Mouse (Mus musculus): ENCODE measurements around the gene Pomc.
A peak's percentile ranks its signal among the peaks of the same experiment; 100 is the strongest.
"Not testable (repeated sequence)": the region's sequence is repeated elsewhere in the genome, so short reads cannot be mapped to it uniquely, and the experiment has no call there.

Gene Pomc

DNA sequence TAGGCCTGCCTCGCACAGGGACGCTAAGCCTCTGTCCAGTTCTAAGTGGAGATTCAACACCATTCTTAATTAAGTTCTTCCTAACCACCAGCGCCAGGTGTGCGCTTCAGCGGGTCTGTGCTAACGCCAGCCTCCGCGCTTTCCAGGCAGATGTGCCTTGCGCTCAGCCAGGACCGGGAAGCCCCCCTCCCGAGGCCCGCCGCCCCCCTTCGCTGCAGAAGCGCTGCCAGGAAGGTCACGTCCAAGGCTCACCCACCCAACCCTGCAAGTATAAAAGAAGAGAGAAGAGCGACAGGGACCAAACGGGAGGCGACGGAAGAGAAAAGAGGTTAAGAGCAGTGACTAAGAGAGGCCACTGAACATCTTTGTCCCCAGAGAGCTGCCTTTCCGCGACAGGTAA, at the start of gene Pomc:
Gene Pomc, plus strand, starts transcription at position 301 of the 400 bp plus-strand sequence.
- DNase-seq (ENCODE audit: low spot score): no peak

DNA sequence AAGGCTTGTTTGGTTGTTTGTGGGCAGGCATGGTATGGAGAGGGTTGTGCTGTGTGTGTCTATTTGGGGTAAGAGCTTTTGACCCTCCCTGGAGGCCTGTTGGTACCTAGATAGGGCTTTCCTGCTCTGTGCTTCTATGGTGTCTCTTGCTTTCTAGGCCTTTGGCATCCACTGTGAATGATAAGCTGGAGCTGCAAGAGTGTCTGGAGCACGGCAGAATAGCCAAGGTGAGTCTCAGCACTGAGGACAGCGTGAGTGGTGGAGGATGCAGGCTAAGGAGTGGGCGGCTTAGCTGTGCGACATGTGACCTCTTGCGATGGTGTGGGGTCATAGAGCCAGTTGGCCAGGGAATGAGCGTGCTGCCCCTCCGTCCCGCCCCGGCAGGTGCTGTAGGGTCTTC, 49.3 kb upstream of the Pomc start:
- DNase-seq (ENCODE audit: low spot score): no peak

DNA sequence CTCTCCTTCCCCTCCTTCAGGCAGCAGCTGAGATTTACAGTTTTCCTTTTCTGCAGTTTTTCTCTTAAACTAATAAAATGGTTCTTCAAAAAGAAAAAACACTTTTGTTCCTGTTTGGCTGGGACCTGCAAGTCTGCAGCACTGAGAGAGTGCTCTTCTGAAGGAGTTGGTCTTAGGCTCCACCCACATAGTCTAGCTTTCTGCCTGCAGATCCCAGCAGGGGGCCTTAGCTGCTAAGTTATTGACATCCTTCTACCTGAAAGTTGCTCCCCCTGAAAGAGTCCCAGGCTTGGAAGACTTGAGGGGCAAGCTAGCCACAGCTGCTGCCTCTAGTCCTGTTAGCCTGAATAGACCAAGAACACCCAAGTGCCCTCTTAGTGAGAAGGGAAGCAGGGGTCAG, 48.4 kb upstream of the Pomc start:
- no peak for DNase-seq (ENCODE audit: low spot score)

DNA sequence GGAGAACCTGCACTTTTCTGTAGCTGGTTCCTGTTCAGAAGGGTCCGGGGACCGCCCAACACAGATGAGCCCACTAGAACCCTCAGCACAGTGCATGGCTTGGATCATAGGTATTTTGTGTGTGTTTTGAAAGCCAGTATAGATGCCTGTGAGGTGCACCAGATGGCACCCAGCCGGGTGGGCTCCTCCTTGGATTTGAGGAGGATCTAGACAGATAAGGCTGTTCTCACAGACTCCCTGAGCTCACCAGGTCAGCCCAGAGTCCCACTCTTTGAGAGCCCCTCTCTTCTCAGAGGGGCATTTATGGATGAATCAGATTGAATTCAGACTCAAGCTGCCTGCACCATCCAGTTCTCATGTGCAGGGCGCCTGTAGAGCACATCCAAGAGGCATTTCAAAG, 47.7 kb upstream of the Pomc start:
- DNase-seq (ENCODE audit: low spot score): no peak

DNA sequence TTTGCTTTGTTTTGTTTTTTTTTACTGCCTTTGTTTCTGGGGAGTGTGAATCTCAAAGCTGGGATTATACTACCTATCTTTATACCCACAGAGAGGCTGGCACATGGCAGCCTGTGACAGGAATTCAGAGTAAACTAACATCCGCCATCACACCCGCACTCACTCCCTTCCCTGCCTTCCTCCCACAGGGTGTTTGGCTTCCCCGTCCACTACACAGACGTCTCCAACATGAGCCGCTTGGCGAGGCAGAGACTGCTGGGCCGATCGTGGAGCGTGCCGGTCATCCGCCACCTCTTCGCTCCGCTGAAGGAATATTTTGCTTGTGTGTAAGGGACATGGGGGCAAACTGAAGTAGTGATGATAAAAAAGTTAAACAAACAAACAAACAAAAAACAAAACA, 47.3 kb upstream of the Pomc start:
- no peak for DNase-seq (ENCODE audit: low spot score)

DNA sequence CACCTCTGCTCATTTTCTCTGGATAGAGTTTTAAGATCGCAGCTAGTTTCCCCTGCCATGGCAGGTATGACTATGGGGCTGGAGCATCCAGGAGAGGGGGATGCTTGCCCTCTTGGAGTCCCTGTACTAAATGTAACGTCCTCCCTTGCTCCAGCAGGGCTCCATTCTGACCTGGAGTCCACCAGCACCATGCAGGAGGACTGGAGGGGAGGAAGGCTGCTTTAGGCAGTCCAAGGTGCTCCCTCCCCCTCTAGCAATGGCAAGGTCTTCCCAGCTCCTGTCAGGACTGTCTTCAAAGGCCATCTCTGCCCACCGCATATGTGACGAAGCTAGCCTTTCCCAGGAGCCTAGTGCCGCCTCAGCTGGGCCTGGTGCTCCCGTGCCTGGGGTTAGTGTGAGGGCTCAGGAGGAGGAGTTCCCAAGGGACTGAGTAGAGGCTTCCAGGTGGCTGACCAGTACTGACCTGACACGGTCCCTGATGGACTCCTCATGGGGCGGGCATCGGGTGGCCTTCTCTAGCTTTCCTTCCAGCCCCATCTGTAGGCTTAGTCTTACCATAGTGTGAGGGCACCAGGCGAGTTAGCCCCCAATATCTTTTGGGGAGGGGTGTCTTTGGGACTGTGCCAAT, 44.2 kb upstream of the Pomc start:
- DNase-seq (ENCODE audit: low spot score): no peak

DNA sequence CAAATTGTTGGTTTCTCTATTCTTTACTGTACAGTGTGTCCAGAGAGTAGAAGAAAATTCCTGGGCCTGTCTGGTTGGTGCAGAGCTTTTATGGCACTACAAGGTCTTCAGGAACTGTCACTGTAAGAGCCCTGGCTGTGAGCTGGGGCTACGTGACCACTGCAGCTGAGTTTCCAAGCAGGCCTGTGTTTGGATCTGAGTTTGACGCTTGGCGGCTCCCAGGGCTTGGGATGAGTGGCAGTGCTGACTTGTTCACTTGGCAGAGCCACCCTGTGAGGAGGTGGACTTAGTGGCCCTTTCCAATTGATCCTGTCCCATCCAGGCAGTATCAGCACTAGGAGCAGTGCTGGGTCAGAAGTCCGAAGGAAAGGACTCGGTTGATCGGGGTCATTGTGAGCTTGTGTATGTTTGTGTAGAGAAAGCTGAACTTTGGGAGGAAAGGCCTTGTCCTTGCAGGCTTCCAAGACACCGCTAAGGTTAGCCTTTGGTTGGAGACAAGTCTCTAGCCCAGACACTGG, 42.9 kb upstream of the Pomc start:
- no peak for DNase-seq (ENCODE audit: low spot score)

DNA sequence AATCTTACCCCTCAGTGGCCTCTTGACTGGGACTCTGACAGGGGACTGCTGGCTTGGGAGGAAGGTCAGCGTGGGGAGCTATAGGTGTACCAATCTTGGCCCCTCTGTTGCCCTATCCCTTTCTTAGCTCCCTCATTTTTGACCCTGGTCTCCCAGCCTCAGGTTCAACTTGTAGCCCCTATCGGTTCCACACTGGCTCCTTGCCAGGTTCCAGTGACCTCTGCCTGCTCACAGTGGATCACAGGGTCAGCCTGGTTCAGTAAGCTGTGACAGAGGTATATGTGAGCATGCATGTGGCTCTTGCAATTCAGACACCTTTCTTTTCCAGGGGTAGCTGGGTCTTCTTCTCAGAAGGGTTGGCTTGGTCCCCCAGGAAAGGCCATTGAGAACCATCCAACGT, 38.9 kb upstream of the Pomc start:
- no peak for DNase-seq (ENCODE audit: low spot score)

DNA sequence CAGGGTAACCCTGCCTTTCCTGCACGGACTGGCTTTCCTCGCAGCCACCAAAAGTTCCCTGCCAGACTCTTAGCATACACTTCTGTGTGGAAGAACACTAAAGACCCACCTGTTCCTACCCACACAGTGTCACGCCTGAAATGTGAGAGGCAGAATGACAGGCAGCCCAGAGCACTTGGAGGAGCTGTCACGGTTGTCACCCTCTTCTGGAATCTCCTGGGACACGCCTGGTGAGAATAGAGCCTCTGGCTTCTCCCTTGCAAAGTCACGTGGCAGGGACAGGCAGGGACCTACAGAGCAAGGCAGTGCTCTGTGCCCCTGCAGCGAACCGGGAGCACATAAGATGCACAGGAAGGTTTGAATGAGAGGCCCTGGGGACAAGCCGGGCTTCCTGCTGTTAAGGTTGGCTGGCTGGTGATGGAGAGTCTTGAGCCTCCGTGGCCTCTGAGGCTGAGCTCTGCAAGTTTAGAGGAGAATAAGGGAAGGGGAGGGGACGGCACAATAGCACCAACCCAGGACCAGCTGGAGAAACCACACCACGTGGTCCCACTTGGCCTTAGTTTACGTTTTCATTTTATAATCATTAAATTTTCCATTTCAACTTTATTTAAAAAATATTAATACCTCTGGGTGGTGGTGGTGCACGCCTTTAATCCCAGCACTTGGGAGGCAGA, 36.9 kb upstream of the Pomc start:
- peak; percentile 18 for DNase-seq (ENCODE audit: low spot score)

DNA sequence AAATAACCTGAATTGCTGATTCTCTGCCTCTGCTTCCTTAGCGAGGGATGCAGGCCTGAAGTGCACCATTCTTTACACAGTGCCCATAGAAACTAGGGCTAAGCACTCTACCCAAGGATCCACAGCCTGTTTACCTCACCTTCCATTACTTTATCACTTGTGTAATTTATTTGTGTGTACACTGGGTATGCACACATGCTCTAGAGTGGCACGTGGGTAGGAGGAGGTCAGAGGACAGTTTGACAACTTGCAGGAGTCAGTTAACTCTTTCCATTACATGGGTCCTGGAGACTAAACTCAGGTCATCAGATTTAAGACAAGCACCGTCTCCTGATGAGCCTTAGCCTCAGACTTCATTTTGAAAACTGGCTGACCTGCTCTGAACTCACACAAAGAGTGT, 36.2 kb upstream of the Pomc start:
- no peak for DNase-seq (ENCODE audit: low spot score)

DNA sequence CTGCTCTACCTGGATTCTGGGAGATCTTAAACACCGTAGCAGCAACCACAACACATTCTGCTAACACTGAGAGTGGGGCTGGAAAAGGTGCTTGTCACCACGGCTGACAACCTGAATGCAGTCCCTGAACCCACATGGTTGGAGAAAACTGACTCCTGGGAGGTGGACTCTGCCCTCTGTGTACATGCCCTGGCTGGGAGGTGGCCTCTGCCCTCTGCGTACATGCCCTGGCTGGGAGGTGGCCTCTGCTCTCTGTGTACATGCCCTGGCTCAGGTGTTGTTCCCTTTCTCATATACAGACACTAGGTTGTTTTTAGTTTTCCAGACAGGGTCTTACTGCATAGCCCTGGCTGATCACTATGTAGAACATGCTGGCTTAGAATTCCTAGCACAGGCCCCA, 35.3 kb upstream of the Pomc start:
- no peak for DNase-seq (ENCODE audit: low spot score)

DNA sequence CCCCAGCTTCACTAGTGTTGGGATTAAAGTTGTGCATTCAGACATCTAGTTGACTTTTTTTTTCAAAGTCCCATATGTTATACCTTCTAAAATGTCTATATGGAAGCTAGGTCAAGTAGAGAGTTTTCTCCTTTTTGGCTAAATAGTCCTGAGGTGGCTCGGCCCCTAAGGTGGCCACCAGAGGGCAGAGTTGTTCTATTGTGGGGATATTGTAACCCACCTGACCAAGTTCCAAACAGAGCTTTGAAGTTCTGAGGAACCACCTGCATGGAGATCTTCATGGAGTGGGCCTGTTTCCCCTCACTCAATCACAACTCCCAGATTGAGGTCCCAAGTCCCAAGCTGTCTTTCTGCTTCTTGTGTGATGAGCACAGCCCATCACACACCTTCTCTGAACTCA, 28.6 kb upstream of the Pomc start:
- DNase-seq (ENCODE audit: low spot score): peak; percentile 80

DNA sequence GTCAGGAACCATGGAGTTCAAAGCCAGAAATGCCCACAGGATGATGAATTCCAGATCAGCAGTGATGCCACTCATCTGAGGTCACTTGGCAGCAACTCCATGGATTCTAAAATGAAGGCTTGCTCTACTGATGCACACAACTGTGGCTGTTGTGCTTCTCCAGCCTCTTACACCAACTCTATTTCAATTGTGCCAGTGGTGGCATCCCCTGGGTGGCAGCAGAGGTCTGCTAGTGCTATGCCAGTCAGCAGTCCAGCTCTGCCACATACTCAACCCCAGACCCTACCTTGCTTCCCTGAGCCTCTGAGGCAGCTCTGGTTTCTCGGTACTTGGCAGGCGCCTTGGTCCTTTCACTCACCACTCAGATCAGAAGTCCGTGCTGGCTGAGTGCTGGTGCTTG, 25.9 kb upstream of the Pomc start:
- no peak for DNase-seq (ENCODE audit: low spot score)

DNA sequence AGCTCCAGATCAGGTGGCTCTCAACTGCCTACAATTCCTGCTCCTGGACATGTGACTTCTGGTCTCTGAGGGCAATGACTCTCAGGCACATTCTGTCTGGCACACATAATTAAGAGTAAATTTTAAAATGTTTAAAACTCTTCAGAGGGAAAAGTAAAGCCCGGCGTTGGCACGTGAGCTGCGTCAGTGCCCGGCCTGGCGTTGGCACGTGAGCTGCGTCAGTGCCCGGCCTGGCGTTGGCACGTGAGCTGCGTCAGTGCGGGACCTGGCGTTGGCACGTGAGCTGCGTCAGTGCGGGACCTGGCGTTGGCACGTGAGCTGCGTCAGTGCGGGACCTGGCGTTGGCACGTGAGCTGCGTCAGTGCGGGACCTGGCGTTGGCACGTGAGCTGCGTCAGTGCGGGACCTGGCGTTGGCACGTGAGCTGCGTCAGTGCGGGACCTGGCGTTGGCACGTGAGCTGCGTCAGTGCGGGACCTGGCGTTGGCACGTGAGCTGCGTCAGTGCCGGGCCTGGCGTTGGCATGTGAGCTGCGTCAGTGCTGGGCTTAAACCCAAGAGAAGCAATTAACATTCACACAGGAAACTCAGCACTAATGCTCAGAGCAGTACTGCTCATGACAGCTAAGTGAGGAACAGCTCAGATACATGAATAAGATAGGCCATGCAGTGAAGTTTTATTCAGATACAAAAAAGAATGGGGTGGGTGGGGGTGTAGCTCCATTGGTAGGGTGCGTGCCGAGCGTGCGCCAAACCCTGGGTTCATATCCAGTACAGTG, 24.5 kb upstream of the Pomc start:
- DNase-seq (ENCODE audit: low spot score): not testable (repeated sequence)

DNA sequence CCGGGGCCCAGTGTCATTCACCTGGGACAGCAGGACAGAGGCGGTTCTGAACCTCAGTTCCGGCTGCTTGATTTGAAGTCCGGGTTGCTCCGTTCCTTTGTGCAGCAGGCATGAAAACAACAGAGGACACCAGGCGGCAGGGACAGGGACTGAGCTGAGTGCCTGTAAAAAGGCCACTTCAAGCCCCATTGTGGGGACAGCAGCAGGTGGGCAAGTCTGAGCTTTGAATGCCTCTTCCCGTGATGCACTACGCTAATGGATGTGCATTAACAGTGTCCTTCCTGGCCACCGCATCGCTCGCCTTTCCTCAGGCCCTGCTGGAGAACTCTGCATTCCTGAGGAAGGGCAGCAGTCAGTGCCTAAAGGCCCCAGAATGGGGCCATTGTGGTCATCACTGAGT, 12.7 kb upstream of the Pomc start:
- DNase-seq (ENCODE audit: low spot score): peak; percentile 40

DNA sequence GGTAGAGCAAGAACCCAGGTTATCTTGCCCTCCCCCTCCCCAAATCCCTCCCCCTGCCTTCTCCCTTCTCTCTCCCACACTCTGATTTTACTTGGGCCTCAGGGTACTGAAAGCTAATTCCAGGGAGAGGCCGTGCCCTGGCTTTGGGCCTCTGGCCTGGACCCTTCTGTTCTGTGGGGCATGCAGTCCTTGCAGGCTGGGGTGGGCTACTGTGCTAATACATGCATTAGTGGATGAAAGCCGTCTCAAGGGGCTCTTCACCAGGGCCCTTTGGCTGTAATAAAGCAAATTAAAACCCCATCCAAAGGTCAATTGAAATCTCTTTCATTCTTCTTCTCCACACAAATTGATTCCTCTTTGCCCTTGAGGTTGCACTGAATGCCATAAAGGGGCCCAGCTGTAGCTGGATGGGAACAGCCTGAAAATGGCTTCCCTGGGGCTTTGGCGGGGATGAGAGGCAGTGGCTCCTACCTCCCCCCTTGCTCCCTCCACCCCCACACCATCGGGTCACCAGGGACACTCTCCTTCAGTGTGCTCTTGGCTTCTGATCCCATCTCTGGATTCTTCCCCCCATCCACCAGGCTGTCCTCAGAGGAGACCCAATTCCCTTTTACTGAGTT, 10.2 kb upstream of the Pomc start:
- DNase-seq (ENCODE audit: low spot score): peak; percentile 40

DNA sequence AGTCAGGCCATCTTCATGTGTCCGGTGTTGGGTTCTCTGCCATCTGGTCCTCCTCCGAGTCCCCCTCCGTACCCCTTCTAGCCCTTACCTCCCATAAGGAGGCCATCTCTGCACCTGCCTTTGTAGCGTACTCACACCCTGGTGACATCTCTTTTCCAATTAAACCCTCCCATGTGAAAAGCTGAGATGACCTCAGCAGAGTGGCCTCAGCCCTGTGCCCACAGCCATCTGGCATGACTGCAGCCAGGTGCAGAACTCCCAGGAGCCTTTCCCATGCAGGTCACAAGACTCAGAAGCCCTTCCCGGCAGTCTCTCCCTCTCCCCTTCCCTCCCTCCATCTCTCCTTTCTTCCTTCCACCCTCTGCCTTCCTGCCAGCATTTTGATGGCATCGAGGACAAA, 7.2 kb upstream of the Pomc start:
- no peak for DNase-seq (ENCODE audit: low spot score)

DNA sequence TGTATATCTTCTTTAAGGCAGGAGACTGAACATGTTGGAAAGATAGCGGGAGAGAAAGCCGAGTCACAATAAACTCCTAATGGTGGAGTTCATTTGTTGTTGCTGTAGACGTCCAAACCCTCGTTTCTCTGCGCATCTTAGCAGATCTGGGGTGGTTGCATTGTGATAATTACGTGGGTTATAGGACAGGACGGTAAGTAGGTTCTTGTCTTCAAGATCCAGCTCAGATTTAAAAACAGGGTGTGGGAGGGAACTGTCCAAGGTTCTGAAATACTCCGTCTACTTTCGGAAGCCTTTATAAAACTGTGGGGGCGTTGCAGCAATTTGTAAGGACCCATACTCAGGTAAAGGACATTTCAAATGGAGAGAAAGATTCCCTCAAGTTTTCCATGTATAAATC, 620 bp downstream of the Pomc start:
- peak; percentile 78 for DNase-seq (ENCODE audit: low spot score)

DNA sequence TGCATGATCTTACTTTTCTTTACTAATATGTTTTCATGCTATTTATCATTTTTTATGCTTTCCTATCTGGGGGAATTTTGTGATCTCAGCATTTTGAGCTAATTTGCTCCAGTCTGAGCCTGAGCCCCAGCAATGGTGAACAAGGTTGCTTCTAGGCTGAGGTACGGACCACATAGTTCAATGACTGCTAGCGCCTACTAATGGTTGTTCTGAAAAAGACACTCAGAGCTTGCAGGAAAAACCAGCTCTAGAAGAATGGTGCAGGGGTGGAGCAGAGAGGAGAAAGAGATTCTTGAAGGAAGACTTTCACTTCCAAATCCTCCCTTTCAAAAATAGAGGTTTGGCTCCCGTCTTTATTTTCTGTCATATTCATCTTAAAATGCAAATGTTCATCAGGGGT, 1.6 kb downstream of the Pomc start:
- DNase-seq (ENCODE audit: low spot score): peak; percentile 63

DNA sequence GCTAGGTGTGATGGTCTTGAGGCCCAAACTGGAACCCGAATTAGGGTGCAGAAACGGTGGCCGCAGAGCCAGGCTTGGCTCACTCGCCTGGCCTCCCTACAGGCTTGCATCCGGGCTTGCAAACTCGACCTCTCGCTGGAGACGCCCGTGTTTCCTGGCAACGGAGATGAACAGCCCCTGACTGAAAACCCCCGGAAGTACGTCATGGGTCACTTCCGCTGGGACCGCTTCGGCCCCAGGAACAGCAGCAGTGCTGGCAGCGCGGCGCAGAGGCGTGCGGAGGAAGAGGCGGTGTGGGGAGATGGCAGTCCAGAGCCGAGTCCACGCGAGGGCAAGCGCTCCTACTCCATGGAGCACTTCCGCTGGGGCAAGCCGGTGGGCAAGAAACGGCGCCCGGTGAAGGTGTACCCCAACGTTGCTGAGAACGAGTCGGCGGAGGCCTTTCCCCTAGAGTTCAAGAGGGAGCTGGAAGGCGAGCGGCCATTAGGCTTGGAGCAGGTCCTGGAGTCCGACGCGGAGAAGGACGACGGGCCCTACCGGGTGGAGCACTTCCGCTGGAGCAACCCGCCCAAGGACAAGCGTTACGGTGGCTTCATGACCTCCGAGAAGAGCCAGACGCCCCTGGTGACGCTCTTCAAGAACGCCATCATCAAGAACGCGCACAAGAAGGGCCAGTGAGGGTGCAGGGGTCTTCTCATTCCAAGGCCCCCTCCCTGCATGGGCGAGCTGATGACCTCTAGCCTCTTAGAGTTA, 5.2 kb downstream of the Pomc start:
- DNase-seq (ENCODE audit: low spot score): peak; percentile 96

DNA sequence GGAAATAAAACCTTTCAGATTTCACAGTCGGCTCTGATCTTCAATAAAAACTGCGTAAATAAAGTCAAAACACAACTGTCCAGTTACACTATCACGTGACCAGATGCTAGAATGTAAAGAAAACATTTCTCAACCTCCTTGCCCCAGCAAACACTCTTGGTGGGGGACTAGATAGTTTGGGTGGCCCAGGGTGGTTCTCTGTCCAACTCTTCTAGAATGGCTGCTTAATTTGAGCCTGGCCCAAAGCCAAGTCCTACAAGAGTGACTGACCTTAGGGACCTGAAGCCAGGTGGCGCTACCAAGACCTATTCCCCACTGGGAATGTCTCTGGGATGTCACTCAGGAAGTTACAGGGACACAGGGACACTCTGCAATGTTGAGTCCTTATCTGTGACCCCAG, 5.8 kb downstream of the Pomc start:
- peak; percentile 36 for DNase-seq (ENCODE audit: low spot score)

DNA sequence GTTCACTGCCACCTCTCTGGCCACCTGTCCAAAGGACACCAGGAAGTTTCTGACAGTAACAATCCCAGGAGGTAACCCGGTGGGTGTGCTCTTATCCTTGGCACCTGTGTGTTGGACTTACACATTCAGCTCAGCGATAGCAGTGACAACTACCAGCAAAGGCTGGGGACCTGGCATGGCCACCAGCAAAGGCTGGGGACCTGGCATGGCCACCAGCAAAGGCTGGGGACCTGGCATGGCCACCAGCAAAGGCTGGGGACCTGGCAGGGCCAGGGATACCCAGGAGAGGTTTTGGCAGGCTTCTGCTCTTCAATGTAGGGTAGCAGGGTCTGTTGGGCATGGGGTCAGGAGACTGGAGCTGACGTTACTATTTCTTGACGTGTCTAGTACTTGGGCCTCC, 12.4 kb downstream of the Pomc start:
- no peak for DNase-seq (ENCODE audit: low spot score)
